Mouse (Mus musculus): ENCODE results near the gene Olfr521. TPM values are rescaled to one million over a fixed set of nuclear protein-coding genes. Genes with fewer than 3 reads are reported as not detected.
A peak's percentile ranks its signal among the peaks of the same experiment; 100 is the strongest.
"Not testable (repeated sequence)": the region's sequence is repeated elsewhere in the genome, so short reads cannot be mapped to it uniquely, and the experiment has no call there.

Gene Olfr521
- total RNA-seq (2015) (not detected in 2 replicates), total RNA-seq (2017) (not detected in 2 replicates)

DNA sequence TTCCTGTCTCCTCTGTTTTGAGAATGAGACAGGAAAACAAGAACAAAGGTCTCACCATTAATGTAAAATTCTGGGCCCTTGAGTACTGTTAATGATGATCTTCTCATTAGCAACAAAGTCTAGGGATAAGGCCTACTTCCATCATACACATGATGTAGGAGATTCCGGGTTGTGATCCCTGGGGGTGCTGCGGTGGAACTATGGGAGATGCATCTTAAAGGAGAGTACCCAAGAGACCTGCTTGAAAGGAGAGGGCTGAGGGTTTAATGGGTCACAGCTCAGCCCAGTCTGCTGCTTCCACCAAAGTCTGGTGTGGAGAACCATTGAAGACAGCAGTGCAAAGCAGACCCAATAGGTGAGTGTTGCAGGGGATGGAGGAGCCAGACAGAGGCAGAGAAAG is at the start of gene Olfr521:
TSS of gene Olfr521 (plus strand) at position 301 of the 400 bp plus-strand sequence.
- ATAC-seq (replicated peaks; ENCODE audit: poor library complexity) = no peak

DNA sequence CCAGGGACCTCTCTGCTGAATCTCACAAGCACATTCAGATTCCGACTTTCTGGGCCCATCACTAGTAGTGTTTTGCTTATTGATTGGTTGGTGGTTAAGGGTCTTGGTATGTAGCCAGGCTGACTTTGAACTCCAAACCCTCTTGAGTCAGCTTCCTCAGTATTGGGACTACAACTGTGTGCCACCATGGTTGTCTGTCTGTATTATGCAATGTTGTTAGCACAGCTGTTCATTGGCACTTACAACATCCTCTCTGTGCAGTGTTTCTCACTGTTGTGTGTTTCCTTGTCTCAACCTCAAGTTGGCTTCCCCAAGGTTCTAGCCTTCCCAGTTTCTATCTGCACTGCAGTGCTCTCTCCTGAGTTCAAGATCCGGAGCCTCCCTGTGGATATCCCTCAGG is 46.8 kb upstream of the Olfr521 start:
- ATAC-seq (replicated peaks; ENCODE audit: poor library complexity) = 0 out of 2 replicates have a peak, but pooled peaks have one; percentile 37

DNA sequence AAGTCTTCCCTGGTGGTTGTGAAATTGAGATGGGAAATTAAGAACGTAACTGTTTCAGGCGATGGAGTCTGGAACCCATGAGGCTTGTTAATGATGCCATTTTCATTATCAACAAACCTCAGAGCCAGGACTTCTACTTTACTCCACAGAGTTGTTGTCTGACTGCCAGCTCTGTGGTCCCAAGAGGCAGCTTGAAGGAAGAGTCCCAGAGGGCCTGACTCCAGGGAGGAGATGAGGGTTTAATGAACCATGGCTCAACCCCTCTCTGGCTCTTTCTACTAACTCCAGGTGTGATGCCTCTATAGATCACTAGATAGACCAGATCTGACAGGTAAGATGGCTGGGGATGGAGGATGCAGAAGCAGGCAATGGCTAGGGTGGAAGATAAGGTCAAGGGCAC is 33.3 kb upstream of the Olfr521 start, which contains the start of gene Olfr520:
TSS of gene Olfr520 (plus strand) at position 301 of the 400 bp plus-strand sequence.
- ATAC-seq (replicated peaks; ENCODE audit: poor library complexity) = no peak

DNA sequence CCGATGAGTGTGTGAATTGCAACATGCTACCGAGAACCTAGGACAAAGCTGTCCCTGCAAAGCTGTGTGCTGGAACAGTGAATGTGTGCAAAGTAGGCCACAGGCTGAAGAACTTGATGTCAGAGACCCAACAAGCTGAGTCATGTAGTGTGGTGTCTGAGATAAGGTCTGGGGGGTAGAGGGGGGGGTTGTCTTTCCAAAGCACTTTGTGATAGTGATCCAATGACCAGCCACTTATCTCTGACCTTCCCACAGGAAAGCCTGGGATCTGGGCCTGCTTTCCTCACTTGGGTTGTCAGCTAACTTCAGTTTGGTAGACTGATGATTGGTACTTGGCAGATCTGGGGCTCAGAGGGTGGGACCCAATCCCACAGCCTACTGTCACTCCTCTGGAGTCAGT is 28.7 kb upstream of the Olfr521 start:
- no peak for ATAC-seq (replicated peaks; ENCODE audit: poor library complexity)

DNA sequence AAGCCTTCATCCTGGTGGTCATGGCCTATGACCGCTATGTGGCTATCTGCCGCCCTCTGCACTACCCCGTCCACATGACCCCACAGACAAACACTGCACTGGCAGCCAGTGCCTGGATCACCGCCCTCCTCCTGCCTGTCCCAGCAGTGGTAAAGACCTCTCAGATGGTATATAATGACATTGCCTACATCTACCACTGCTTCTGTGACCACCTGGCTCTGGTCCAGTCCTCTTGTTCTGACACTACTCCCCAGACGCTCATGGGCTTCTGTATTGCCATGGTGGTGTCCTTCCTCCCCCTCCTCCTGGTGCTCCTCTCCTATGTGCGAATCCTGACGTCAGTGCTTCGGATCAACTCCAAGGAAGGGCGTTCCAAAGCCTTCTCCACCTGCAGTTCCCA is 27.8 kb upstream of the Olfr521 start:
- ATAC-seq (replicated peaks; ENCODE audit: poor library complexity) = not testable (repeated sequence)

DNA sequence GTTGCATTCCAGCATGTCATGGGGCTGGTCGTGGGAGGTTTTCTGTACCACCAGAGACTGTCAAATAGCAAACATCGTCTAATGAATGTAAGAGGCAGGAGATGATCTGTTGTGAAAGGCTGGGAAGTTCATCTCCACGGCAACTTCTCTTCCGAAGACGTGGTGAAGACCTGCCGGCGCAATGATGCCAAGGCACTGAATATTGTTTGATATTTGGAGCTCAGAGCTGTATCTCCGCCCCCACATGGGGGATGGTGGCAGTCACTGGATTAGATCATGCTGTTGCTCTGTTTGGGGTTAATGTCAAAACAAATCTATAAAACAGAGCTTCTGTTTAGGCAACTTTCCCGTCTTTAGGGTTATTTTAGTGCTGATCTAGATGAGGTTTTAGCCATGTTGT is 24.0 kb upstream of the Olfr521 start:
- no peak for ATAC-seq (replicated peaks; ENCODE audit: poor library complexity)

DNA sequence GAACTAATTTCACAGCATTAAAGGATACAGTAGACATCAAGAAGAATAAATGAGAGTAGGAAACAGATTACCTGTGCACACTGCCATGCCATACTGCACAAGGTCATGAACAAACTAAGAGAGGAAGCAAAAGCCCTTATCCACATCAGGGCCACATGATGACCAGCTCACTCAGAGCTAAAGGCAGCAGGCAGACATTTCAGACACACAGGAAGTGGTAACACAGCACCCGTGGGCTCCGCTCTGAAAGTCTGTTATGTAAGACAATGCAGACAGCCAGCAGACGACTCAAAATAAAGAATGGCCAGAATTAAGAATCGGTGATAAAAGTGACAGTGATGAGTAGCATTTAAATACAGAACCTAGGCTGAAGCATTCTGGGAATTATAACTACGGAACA is 18.1 kb downstream of the Olfr521 start:
- ATAC-seq (replicated peaks; ENCODE audit: poor library complexity) = peak; percentile 74

DNA sequence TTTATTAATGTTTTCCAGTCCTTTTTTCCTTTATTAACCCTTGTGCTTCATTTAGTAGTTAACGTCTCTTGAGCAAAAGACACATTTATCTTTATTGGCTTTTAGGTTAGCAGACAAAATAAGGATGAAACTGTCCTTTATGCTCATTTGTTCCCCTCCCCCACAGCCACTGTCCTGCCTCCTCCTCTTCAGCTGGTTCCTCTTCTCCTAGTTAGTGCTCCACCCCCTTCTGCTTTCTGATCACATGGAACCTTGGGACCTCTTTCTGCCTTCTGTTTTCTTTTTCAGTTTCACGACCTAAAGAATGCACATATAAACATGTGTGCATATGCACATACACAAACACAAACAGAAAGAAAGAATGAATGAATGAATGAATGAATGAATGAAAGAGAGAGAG is 18.6 kb downstream of the Olfr521 start:
- peak; percentile 71 for ATAC-seq (replicated peaks; ENCODE audit: poor library complexity)

DNA sequence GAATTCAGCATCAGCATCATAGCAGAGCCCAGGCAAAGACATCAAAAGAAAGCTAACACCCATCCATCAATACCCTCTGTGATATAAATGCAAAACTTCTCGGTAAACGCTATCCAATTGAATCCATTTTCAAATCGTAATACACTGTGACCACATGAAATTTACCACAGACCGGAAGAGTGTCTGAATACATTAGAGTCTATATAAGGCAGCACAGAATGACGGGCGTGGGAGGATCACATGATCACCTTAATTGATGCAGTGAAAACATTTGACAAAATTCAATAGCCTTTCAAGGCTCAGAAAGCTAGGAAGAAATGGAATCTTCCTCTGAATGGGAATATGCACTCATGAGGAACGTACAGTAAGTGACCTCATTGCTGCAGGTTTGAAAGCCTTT is 20.1 kb downstream of the Olfr521 start:
- no peak for ATAC-seq (replicated peaks; ENCODE audit: poor library complexity)

DNA sequence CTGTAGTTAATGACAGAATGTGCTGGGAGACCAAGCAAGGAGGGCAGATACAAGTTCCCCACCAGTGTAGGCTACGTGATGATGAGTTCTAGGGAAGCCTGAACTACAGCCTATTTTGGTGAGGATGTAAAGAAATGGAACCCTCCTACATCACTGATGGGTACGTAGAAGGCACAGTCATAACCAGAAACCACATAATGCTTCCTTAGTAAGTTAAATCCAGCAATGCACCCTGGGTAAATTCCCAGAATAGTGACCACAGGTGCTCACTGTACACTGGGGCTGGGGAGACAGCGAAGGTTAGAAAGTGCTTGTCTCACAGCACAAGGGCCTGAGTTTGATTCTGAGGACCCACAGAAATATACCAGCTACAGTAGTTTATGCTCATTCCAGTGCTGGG is 22.2 kb downstream of the Olfr521 start:
- ATAC-seq (replicated peaks; ENCODE audit: poor library complexity) = no peak

DNA sequence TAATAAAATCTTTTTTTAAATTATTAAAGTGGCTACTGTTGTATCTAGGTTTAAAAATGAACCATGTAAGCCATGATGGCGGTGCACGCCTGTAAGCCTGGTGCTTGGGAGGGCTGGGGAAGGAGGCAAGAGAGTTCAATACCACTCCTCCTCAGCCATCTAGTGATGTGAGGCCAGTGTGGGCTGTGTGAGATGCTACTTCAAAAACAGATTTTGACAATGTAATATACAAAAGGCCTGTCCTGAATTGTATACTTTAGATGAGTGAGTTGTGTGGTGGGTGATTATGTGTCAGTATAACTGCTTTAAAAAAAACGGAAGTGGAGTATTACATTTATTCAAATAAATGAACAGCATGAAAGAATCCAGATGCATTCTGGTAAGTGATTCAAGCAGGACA is 23.5 kb downstream of the Olfr521 start:
- ATAC-seq (replicated peaks; ENCODE audit: poor library complexity) = no peak

DNA sequence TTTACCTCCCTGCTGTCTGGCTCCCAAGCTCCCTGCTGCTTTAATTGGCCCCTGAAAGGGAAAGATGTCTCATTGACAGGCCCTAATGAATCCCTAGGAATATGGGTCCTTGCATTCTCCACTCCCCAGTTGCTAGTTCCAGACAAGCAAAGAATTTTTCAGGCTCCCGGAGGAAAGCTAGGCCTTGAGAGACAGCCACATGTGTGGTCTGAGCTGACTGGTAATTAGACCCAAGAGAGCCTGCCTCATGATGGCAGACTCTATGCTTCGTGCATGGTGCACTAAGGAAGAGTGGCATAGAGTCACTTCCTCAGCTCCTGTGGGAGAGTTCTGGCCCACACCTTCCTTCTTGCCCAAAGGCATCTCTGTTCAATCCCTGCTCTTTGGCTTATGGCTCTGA is 24.6 kb downstream of the Olfr521 start:
- ATAC-seq (replicated peaks; ENCODE audit: poor library complexity) = no peak

DNA sequence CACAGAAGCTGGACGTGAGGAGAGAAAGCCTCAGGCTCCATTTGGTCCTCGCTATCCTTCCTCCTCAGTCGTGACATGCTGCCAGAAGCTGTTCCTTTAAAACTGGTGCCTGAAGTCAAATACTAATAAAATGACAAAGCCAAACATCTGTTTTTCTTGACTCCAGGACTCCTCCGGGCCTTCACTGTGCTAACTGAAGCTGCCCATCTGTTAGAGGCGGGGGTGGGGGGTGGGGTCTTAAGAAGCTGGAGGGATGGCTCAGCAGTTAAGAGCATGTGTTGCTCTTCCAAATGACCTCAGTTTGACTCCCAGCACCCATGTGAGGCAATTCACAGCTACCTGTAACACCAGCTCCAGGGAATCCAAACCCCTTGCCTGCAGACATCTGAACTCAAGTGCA is 25.3 kb downstream of the Olfr521 start:
- no peak for ATAC-seq (replicated peaks; ENCODE audit: poor library complexity)

DNA sequence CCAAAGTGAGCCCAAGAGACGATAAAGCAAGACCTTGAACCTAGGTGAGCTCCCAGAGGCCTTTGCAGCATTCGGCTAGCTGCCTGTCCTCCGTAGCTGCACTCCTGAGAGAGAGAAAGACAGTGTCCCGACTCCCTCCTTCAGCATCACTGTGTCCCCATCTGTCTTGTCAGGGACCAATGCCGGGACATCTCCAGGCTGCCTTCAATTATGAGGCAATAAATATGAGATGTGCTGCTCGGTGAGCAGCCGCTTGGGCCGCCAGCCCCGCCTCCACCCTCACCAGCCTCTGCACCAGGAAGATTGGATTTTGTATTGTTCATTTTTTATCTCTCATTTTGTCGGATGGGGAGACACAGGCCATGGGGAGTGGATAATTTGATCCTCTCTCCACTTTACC is 27.5 kb downstream of the Olfr521 start:
- ATAC-seq (replicated peaks; ENCODE audit: poor library complexity) = no peak

DNA sequence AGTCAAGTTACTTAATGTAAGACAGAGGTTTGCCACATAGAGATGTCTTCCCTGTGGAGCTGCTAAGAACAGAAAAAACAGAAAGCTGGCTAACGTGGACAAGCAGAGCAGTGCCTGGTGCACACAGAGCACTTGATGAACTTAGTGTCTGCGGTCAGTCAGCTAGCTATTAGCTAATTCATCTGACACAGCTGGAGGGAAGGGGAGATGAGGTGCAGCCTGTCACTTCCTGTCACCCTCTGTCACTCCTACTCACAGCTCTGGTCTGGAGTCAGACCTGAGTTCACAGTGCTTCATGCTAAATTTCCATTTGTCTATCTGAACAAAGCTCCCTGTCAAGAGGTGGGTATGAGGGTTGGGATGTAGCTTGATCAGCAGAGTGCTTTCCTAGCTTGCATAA is 30.8 kb downstream of the Olfr521 start:
- ATAC-seq (replicated peaks; ENCODE audit: poor library complexity) = no peak

DNA sequence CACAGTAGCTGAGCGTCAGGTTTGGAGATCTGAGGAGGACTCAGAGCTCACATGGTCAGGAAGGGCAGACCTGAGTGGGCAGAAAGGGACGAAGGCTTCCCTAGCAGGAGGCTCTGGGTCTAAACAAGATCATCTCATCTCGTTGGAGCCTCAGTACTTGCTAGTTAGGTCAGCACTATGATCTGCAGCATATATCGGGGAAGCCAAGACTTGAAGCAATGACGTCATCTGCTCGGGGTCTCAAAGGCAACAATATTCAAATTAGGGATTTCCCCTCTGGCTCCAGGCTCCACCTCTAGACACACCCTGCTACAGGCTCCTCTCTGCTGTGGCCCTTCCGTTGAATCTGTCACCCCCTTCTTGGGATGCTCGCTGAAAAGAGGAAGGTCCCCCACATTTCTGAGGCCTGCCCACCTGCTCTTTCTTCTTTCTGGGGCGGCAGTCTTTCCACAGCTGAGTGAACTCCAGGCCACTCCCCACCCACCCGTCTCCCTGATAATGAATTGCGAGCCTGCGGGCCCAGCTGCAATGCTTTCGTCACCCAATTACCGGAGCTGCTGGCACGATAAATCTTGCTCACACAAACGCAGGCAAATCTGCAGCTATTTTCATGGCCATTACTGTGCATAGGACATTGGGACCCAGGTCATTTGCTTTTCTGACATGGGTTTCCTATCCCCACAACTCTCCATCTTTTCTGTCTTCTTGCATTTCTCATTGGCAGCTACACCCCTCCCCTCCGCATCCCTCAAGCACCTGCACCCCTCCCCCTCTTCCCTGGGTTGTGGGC is 32.1 kb downstream of the Olfr521 start:
- peak; percentile 62 for ATAC-seq (replicated peaks; ENCODE audit: poor library complexity)

DNA sequence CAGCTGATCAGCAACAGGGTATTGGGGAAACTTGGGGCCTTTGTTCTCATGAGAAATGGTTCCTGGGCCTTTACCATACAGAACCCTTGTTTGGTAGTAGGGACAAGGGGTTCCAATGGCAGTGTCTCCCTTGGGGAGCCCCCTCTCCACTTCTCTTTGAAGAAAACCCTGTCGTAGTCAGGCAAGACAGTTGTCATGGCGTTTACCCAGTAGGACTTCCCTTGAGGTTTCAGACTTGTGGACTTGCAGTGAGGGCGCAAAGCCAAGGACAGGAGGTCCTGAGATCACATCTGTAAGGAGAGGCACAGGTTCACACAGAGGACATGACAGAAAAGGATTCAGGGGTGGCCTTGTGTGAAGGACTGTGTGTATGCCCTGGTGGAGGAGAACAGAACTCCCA is 33.2 kb downstream of the Olfr521 start:
- no peak for ATAC-seq (replicated peaks; ENCODE audit: poor library complexity)

DNA sequence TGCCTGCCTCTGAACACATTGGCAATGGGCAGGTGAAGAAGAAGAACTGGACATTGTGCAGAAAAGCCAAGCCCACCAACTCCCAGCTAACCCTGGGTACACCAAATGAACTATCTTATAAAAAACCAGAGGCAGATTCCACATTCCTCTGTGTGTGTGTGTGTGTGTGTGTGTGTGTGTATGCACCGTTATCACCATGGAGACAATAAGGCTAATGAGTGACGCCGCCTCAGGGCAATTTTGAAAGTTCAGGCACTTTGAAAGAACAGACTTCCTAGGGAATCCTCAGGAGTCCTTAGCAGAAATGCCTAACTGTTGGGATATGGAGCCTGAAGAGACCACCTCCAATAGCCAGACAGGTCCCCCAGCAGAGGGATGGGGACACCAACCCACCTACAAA is 34.0 kb downstream of the Olfr521 start:
- ATAC-seq (replicated peaks; ENCODE audit: poor library complexity) = no peak

DNA sequence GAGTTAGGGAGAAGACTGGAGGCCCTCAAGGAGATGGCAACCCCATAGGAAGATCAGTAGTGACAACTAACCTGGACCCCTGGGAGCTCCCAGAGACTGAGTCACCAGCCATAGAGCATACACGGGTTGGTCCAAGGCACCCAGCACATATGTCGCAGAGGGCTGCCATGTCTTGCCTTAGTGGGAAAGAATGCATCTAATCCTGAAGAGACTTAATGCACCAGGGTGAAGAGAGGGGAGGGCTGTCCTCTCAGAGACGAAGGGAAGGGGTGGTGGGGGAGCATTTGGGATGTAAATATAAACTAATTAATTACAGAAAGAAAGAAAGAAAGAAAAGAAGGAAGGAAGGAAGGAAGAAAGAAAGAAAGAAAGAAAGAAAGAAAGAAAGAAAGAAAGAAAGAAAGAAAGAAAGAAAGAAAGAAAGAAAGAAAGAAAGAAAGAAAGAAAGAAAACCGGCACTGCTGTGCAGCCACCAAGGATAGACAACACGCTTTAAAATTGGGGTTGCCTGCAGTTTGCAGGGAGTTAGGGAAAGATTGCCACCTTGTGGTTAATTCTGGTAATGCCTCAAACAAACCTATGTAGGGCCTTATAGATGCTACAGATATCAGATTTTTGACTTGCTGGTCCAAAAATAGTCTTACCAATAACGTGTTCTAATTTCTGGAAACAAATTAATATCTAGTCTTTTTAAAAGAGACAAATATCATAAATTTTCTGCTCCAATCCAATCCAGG is 34.8 kb downstream of the Olfr521 start:
- ATAC-seq (replicated peaks; ENCODE audit: poor library complexity) = peak; percentile 85

DNA sequence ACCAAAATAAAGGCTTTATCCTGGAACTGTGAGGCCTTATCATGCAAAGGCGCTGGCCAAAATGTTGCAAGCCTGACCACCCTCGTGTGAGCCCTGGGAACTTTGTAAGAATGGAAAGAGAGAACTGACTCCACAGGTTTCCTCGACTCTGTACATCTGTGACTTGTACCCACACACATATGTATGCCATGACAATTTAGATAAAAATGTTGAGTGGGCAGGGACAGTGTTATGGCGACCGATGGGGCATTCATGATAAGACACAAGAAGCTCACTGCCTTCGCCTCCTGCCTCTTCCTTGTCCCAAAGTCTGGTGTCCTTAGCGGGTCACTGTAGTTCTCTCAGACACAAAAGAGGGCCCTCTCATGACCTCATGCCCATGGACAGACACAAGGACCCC is 35.8 kb downstream of the Olfr521 start:
- no peak for ATAC-seq (replicated peaks; ENCODE audit: poor library complexity)

DNA sequence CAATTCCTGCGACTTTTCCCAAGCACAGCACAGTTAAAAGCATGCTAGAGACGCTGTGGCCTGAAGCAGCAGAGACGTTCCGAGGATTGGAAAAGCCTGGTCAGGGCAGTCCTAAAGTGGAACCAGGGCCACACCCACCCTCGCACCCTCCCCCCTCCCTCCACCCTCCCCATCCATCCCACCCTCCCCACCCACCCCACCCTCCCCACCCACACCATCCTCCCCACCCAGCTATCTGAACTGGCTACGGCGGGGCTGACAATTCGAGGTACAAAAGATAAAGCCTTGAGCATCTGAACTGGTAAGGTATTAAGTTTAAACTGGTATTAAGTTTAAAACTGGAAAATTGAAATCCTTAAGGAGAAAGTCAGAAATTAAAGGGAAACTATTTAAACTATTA is 40.2 kb downstream of the Olfr521 start:
- ATAC-seq (replicated peaks; ENCODE audit: poor library complexity) = no peak

DNA sequence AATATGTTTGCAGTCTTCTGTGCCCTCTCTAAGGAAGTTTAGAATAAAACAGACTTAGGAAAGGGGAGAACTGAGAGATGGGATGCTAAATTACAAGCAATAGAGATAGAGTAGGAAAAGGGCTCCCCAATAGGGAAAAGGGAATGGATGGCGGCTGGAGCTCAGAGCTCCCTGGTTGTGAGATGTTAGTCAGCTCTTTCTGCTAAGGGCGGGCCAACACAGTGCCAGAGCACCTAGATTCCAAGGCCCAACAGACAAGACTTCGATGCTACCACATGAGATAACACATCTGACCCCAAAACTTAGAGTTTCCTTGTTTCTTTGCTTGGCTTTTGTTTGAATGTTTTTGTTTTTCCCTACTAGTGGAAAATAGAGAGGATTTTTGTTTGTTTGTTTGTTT is 40.7 kb downstream of the Olfr521 start:
- ATAC-seq (replicated peaks; ENCODE audit: poor library complexity) = not testable (repeated sequence)

Measured in megakaryocyte progenitor cell, adult 5-6 weeks (primary cell).